Mouse (Mus musculus) liver, adult 2 months (tissue): ENCODE measurements around the gene Sh3bgrl2.

Source experiments
- CTCF ChIP-seq: fragments of 200-500 bp; IDR thresholded peaks from 2 replicates; pipeline ENCODE4 v1.5.1; 2011; ENCODE audit warnings: low read depth, low read length, control low read depth
- POLR2A ChIP-seq: fragments of 200-500 bp; IDR thresholded peaks from 2 replicates; pipeline ENCODE4 v1.6.1; 2011; ENCODE audit warnings: low read length, control low read depth; ENCODE audit not compliant: insufficient read depth; ENCODE audit errors: extremely low read depth

DNA sequence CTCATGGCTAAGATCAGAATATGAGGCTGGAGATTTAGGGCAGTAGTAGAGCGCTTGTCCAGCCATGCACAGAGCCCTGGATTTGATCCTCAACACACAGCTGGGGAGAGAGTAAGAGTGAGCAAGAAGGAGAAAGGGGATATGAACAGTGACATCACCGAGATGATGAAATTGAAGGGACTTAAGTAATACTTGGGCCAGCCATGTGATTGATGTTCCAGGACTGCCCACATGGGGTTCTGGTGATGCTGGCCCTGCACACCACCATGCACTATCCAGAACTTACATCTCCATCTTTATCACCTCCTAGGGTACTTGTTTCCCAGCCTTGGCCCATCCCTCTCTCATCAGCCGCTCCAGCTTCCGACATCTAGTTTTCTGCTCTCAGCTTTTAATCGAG lies 20.0 kb downstream of the Sh3bgrl2 start:
- no peak for TF ChIP-seq CTCF
- no peak for TF ChIP-seq POLR2A
